Mouse (Mus musculus): ENCODE data around the gene Syde1. TPM values are rescaled to one million over a fixed set of nuclear protein-coding genes. Genes with fewer than 3 reads are reported as not detected.

Gene Syde1
- polyA plus RNA-seq, 1 experiment, result 23.6 TPM

- no peaks in the 10 kb centered on the region for H3K27me3 ChIP-seq (replicated peaks; ENCODE audit: control insufficient read depth, insufficient read depth, low read length)
- no peak for DNase-seq
- no peaks in the 10 kb centered on the region for H3K4me1 ChIP-seq (ENCODE audit: control insufficient read depth, insufficient read depth, low read length)
- no peaks in the 10 kb centered on the region for H3K36me3 ChIP-seq (ENCODE audit: control insufficient read depth, insufficient read depth, low read length)
- TF ChIP-seq POLR2A (IDR thresholded peaks at IDR 0.05; ENCODE audit: low read depth, low read length) (no peak), CTCF (conservative IDR thresholded peaks at IDR 0.05; ENCODE audit: insufficient read depth, insufficient read length, low read depth, low read length) (no peak)
- H3K27ac ChIP-seq (ENCODE audit: insufficient read depth, low read depth, low read length), result no peak overlapping the region
- no peak overlapping the region for H3K4me3 ChIP-seq (ENCODE audit: insufficient read depth, low read depth, low read length)
- WGBS, result 83% methylated on average over 5 of the region's 5 CpGs
These were observed 8.1 kb upstream of the Syde1 start for GRCm38 (mm10) chr10:78599865-78600264.

GRCm38 (mm10) chr10:78594566-78594965, 2.8 kb upstream of the Syde1 start:
- H3K27me3 ChIP-seq (replicated peaks; ENCODE audit: control insufficient read depth, insufficient read depth, low read length), result no peaks in the 10 kb centered on the region
- TF ChIP-seq POLR2A (IDR thresholded peaks at IDR 0.05; ENCODE audit: low read depth, low read length), result no peak
- TF ChIP-seq CTCF (conservative IDR thresholded peaks at IDR 0.05; ENCODE audit: insufficient read depth, insufficient read length, low read depth, low read length), result no peak
- H3K27ac ChIP-seq (ENCODE audit: insufficient read depth, low read depth, low read length), result no peak overlapping the region
- peaks cover 8% of the 10 kb centered on the region; the same call in 1 of the 2 replicates for H3K4me1 ChIP-seq (ENCODE audit: control insufficient read depth, insufficient read depth, low read length)
- H3K36me3 ChIP-seq (ENCODE audit: control insufficient read depth, insufficient read depth, low read length), result no peaks in the 10 kb centered on the region
- no peak overlapping the region for H3K4me3 ChIP-seq (ENCODE audit: insufficient read depth, low read depth, low read length)
- no peak for DNase-seq

GRCm38 (mm10) chr10:78594157-78594556, 2.4 kb upstream of the Syde1 start:
- Histone ChIP-seq H3K36me3 (ENCODE audit: control insufficient read depth, insufficient read depth, low read length) (no peaks in the 10 kb centered on the region), H3K27me3 (replicated peaks; ENCODE audit: control insufficient read depth, insufficient read depth, low read length) (no peaks in the 10 kb centered on the region), H3K4me3 (ENCODE audit: insufficient read depth, low read depth, low read length) (no peak overlapping the region), H3K27ac (ENCODE audit: insufficient read depth, low read depth, low read length) (no peak overlapping the region), H3K4me1 (ENCODE audit: control insufficient read depth, insufficient read depth, low read length) (peaks cover 8% of the 10 kb centered on the region; the same call in 1 of the 2 replicates)
- 53% methylated on average over 6 of the region's 6 CpGs for WGBS
- DNase-seq, result no peak
- TF ChIP-seq POLR2A (IDR thresholded peaks at IDR 0.05; ENCODE audit: low read depth, low read length), result no peak
- TF ChIP-seq CTCF (conservative IDR thresholded peaks at IDR 0.05; ENCODE audit: insufficient read depth, insufficient read length, low read depth, low read length), result no peak

GRCm38 (mm10) chr10:78593736-78594135, 2.0 kb upstream of the Syde1 start:
- WGBS, result 50% methylated on average over 5 of the region's 5 CpGs
- no peaks in the 10 kb centered on the region for H3K36me3 ChIP-seq (ENCODE audit: control insufficient read depth, insufficient read depth, low read length)
- no peak overlapping the region for H3K27ac ChIP-seq (ENCODE audit: insufficient read depth, low read depth, low read length)
- TF ChIP-seq POLR2A (IDR thresholded peaks at IDR 0.05; ENCODE audit: low read depth, low read length), result no peak
- TF ChIP-seq CTCF (conservative IDR thresholded peaks at IDR 0.05; ENCODE audit: insufficient read depth, insufficient read length, low read depth, low read length), result no peak
- no peaks in the 10 kb centered on the region for H3K27me3 ChIP-seq (replicated peaks; ENCODE audit: control insufficient read depth, insufficient read depth, low read length)
- peak; percentile 85 for DNase-seq
- H3K4me1 ChIP-seq (ENCODE audit: control insufficient read depth, insufficient read depth, low read length), result peaks cover 8% of the 10 kb centered on the region; the same call in 1 of the 2 replicates
- H3K4me3 ChIP-seq (ENCODE audit: insufficient read depth, low read depth, low read length), result no peak overlapping the region

- TF ChIP-seq POLR2A (IDR thresholded peaks at IDR 0.05; ENCODE audit: low read depth, low read length), result no peak
- no peak for TF ChIP-seq CTCF (conservative IDR thresholded peaks at IDR 0.05; ENCODE audit: insufficient read depth, insufficient read length, low read depth, low read length)
- Histone ChIP-seq H3K4me3 (ENCODE audit: insufficient read depth, low read depth, low read length) (no peak overlapping the region), H3K27ac (ENCODE audit: insufficient read depth, low read depth, low read length) (no peak overlapping the region), H3K36me3 (ENCODE audit: control insufficient read depth, insufficient read depth, low read length) (no peaks in the 10 kb centered on the region; the same call in 1 of the 2 replicates), H3K4me1 (ENCODE audit: control insufficient read depth, insufficient read depth, low read length) (peaks cover 8% of the 10 kb centered on the region; the same call in 1 of the 2 replicates), H3K27me3 (replicated peaks; ENCODE audit: control insufficient read depth, insufficient read depth, low read length) (no peaks in the 10 kb centered on the region)
- DNase-seq, result no peak
- whole genome bisulfite sequencing, result 82% methylated on average over 4 of the region's 4 CpGs
These were observed 1.2 kb upstream of the Syde1 start for GRCm38 (mm10) chr10:78592856-78593379.

- WGBS, result 18% methylated on average over 9 of the region's 9 CpGs
- peak; percentile 44 for DNase-seq
- TF ChIP-seq POLR2A (IDR thresholded peaks at IDR 0.05; ENCODE audit: low read depth, low read length) (no peak), CTCF (conservative IDR thresholded peaks at IDR 0.05; ENCODE audit: insufficient read depth, insufficient read length, low read depth, low read length) (no peak)
- no peaks in the 10 kb centered on the region for H3K27me3 ChIP-seq (replicated peaks; ENCODE audit: control insufficient read depth, insufficient read depth, low read length)
- H3K4me3 ChIP-seq (ENCODE audit: insufficient read depth, low read depth, low read length), result peak overlapping the region; percentile 94
- peaks cover 8% of the 10 kb centered on the region; the same call in 1 of the 2 replicates for H3K4me1 ChIP-seq (ENCODE audit: control insufficient read depth, insufficient read depth, low read length)
- peaks cover 2% of the 10 kb centered on the region; the same call in 1 of the 2 replicates for H3K36me3 ChIP-seq (ENCODE audit: control insufficient read depth, insufficient read depth, low read length)
- H3K27ac ChIP-seq (ENCODE audit: insufficient read depth, low read depth, low read length), result peak overlapping the region; percentile 90
These were observed 1.0 kb downstream of the Syde1 start for GRCm38 (mm10) chr10:78590744-78591143.

- DNase-seq, result no peak
- Histone ChIP-seq H3K4me1 (ENCODE audit: control insufficient read depth, insufficient read depth, low read length) (peaks cover 8% of the 10 kb centered on the region; the same call in 1 of the 2 replicates), H3K36me3 (ENCODE audit: control insufficient read depth, insufficient read depth, low read length) (peaks cover 4% of the 10 kb centered on the region; the same call in 1 of the 2 replicates), H3K27ac (ENCODE audit: insufficient read depth, low read depth, low read length) (no peak overlapping the region), H3K4me3 (ENCODE audit: insufficient read depth, low read depth, low read length) (no peak overlapping the region), H3K27me3 (replicated peaks; ENCODE audit: control insufficient read depth, insufficient read depth, low read length) (no peaks in the 10 kb centered on the region)
- TF ChIP-seq POLR2A (IDR thresholded peaks at IDR 0.05; ENCODE audit: low read depth, low read length) (no peak), CTCF (conservative IDR thresholded peaks at IDR 0.05; ENCODE audit: insufficient read depth, insufficient read length, low read depth, low read length) (no peak)
- WGBS, result 94% methylated on average over 8 of the region's 8 CpGs
These were observed 1.9 kb downstream of the Syde1 start for GRCm38 (mm10) chr10:78589901-78590300.
